Mouse (Mus musculus): ENCODE results near the gene Ndufb7.
"Not testable (repeated sequence)": the region's sequence is repeated elsewhere in the genome, so short reads cannot be mapped to it uniquely, and the experiment has no call there.

Gene Ndufb7

DNA sequence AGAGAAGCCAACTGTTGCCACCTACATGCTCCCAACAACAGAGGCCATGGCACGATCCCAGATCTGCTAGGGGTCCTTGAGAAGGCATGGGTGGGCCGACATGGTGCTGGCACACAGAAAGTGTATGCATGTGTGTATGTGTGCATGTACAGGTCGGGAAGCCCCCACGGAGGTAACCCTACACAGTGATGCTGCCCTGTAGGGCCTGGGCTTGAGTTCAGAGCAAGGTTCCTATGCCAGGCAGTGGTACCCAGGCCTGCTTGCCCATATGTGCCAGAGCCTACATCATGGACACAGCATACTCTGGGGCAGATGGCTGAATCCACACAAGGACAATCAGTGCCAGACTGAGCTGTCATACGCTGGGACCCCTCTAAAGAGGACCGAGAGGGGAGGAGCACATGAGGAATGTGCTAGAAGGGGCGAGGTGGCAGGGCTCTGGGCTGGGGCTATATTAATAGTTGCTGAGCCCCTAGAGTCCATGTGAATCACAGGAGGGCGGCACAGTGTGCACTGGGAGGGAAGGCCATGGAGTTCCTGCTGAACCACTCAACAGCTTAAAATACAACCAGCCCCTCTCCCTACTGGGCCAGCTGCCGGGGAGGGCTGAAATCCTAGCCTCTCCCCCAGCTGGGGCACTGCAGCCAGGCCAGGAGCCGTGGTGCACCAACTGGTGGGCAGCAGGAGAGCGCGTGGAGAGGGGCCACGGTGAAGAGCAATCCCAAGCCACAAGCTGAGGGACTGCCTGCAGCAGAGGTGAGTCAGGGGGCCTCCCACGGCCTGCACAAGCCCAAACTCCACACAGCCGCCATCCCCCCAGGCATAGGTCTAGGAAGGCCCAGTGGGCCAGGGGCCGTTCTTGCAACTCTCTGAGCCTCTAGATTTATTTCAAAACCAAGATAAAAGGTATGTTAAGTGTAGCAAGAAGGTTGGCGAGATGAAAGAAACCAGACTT lies 9.4 kb downstream of the Ndufb7 start:
- DNase-seq (ENCODE audit: extremely low read depth, insufficient read length, low spot score), result no peak

DNA sequence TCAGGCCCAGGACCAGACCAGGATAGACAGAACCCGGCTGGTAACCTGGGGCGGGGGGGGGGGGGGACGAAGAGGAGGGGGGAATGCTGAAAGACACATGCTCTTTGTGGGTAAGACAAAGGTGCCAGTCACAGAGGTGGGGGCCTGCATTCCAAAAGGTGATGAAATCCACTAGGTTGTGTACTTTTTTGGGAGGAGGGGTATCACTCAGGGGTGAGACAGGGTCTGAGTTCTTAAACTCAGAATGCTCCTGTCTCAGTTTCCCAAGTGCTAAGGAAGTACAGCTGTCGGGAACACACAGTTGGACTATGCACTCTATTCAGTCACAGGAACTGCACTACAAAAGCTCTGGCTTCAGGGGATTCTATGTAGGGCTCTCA lies 10.0 kb downstream of the Ndufb7 start:
- no peak for DNase-seq (ENCODE audit: extremely low read depth, insufficient read length, low spot score)

DNA sequence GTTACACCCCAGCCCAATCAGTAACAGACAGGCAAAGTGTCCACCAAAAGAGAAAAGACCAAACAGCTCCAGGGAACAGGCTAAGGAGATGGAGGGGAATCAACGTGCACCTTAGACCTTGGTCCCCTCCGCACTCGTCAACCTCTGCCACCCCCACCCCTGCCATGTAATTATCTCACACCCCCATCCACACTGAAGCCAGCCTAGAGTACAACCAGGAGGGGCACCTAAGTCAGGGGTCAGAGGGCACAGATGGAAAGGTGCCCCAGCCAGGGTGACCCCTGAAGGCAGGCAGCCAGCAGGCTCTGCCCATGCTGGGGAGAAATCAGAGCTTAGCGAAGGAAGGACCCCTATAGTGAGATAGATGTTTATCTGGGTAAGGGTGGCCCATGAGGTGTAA lies 10.4 kb downstream of the Ndufb7 start:
- no peak for DNase-seq (ENCODE audit: extremely low read depth, insufficient read length, low spot score)

DNA sequence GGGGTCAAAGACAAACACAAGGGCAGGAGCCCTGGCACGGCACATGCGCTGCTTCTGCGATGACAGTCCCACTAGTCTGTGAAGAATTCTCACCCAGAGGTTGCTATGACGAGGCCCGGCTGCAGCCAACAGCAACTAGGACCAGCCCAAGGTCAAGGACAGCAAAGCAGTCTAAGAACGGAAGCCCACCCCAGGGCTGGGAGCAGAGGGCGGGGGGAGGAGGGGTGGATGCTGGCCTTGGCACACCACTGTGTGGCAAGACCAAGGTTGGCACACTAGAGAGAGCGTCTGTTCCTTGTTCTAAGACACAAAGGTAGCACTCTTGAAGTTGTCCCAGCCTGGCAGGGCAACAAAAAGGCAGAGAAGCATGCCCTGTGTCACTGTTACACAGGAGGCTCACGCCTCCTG lies 10.9 kb downstream of the Ndufb7 start:
- no peak for DNase-seq (ENCODE audit: extremely low read depth, insufficient read length, low spot score)

DNA sequence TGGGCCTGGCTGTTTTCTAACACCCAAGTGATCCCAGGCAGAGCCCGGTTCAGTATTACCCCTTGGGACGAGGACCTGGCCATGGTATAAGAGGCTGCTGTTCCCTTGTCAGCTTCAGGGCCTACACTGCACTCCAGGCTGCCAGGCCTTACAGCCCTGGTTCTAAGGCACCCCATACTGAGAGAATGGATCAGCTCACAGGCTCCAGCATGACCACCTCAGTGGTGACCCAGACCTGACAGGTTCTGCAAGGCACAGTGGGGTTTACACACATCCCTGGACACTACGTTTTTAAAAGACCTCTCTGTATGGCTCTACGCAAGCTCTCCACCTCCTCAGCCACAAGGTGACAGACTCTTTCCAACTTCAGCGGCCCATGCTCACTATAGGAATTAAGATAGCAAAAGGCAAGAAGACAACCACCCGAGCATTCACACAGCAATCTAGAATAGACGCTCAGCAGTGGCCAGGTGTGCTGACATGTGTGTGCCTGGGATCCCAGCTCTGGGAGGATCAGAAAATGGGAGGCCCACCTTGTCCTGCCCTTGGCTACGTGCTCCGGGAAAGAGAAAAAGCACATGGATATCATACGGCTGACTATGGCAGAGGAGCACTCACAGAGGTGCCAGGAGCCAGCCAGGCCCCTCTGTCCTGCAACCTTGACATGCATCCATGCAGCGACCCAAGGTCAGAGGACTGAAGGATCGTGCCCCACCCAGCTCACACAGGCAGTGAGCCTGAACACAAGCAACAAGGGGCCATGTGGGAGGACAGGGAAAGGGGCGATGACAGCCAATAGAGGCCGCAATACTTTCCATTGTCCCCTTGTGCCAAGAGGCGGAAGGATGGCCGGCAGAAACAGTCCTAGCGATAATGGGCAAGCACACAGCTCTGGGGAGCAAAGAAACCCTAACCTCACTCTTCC lies 11.9 kb downstream of the Ndufb7 start:
- DNase-seq (ENCODE audit: extremely low read depth, insufficient read length, low spot score), result no peak

DNA sequence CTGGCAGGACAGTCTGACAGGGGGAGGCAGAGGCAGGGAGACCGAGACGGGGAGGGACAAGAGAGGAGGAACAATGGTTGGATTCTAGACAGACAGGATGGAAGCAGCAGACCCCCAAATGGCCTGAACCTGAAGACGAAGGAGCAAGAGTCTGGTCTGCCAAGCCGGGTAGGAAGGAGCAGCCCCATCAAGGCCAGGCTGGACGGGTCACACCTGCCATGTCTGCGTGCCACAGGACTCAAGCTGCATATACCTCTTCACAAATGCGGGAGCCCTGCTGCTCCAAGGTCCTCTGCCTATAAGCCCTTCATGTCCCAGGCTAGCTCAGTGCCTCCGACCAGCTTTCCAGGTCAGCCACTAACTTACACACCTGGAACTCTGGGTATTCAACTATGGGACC lies 13.2 kb downstream of the Ndufb7 start:
- no peak for DNase-seq (ENCODE audit: extremely low read depth, insufficient read length, low spot score)

GRCm38 (mm10) chr8:83580826-83581225 lies 14.4 kb downstream of the Ndufb7 start:
- DNase-seq (ENCODE audit: extremely low read depth, insufficient read length, low spot score), result no peak

GRCm38 (mm10) chr8:83582226-83582625 lies 15.8 kb downstream of the Ndufb7 start:
- DNase-seq (ENCODE audit: extremely low read depth, insufficient read length, low spot score), result no peak

DNA sequence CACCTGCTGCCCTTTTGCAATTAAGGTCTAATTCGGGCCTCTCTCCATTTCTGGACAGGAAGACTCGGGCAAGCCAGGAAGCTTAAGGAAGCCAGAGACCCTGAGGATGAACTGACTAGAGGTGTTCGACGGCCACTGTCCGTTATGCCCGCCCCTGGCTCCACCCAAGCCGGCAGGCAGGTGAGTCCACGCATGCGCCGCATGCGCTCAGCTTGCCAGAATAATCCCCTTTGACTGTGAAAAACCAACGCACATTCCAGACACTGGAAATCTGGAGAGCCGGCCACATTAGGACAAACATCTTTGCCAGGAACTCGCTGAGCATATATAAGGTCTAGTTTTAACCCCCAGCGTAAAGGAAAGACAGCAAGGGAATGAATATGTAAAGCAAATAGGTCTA lies 16.8 kb downstream of the Ndufb7 start:
- no peak for DNase-seq (ENCODE audit: extremely low read depth, insufficient read length, low spot score)

- no peak for DNase-seq (ENCODE audit: extremely low read depth, insufficient read length, low spot score)
Measured at GRCm38 (mm10) chr8:83584771-83585170, 18.3 kb downstream of the Ndufb7 start.

DNA sequence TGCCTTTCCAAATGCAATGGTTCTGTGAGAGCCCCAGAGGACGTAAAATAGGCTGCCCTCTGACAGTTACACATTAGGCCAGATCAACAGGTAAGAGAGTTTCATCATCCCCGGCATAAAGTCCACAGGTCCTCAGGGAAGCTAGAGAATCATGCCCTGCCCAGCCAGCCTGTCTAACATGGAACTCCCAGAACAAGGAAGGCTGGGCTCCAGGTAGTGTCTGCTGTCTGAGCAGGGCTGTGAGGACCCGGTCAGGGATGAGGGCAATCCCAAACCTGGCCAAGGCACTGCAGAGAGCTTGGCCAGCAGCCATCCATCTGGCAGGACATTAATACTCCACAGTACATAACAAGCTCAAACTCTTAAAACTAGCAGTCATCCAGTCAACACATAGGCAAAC lies 18.9 kb downstream of the Ndufb7 start:
- no peak for DNase-seq (ENCODE audit: extremely low read depth, insufficient read length, low spot score)

DNA sequence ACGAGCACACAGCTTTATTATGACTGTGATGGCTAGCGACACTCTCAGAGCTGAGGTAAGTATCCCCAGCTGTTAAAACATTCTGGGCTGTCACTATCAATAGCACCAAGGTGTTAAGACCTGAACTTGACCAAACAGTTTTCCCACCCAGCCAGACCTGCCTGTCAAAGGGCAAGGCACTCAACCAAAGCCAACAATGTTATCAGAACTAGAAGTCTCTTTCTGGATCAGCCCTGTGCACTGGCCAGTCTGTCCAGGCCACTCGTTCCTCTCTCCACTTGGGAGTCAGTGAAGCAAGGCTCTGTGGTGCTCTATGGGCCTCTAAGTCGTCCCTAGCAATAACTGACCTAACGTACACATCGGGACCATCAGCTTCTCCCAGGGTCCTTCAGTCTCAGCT lies 21.2 kb downstream of the Ndufb7 start:
- DNase-seq (ENCODE audit: extremely low read depth, insufficient read length, low spot score), result no peak

- DNase-seq (ENCODE audit: extremely low read depth, insufficient read length, low spot score), result no peak
Measured at GRCm38 (mm10) chr8:83588886-83589285, 22.4 kb downstream of the Ndufb7 start.

GRCm38 (mm10) chr8:83590488-83591023 lies 24.1 kb downstream of the Ndufb7 start:
- DNase-seq (ENCODE audit: extremely low read depth, insufficient read length, low spot score), result no peak

GRCm38 (mm10) chr8:83592682-83593081 lies 26.2 kb downstream of the Ndufb7 start:
- no peak for DNase-seq (ENCODE audit: extremely low read depth, insufficient read length, low spot score)

DNA sequence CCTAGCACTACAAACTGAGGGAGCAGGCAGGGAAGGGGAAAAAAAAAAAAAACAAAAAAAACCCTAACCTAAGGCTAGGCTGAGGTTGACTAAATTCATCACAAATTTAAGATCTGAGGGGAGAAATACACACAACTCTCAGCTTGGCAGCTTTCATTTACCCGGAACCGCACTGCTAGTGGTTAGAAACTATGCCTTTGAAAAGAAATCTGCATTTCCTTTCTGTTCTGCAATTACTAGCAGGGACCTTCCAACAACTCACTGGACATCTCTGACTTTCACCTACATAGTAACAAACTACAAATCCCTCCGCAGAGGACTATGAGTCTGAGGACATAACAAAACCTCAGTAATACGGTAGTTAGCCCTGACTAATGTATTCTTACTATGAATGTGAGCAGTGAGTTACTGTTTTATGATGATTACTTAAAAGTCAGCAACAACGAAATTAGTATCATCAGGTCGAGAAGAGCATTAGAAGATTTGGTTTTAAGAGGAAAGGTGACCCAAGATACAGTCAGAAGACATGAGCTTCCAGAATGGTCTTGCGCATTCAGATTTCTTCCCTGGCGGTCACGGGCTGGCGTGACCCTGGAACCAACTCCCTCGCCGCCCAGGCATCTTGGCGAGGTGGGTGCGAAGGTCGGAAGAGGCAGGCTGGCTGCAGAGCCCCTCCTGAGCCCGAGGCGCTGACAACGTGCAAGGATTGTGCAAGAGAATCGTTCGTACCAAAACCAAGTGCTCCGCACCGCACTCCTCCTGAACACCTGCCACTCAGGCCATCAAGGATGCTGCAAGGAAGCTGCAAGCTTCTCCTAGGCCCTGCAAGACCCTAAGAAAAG lies 27.1 kb downstream of the Ndufb7 start:
- DNase-seq (ENCODE audit: extremely low read depth, insufficient read length, low spot score), result no peak

DNA sequence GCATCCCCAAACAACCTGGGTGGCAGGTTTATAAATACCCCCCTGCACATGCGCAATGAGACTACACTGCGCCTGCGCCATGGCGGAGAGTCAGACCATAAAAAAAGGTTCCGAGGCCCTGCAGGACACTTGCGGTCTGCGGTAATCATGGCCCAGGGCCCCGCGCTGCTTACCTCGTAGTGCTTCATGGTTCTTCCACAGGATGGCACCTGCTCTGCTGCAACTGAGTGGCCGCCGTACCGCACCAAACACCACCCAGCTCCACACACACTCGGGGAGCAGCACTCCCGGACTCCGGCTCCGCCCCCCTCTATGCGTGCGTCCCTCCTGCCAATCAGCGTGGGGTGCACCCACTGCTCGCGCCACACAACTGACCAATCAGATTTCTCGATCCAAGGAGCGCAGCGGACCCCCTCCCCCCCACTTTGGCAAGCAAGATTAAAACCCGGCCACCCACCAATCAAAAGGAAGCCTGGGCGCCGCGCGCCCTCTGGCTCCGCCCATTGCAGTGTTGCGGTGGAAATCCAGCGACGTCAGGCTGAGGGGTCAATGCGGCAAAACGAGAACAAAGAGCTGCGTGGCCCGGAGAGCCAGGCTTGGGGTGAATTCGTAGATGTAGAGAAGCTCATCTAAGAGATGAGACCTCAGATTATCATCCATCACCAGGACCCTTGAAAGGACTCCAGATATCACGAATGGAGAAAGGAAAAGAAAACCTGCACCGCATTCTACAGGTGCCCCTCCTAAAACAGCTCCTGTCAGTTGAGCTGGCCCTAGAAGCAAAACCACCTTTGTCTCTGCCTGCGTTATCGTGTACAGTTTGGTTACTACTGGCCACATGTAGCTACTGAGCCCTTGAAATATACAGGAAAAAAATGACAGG lies 27.9 kb downstream of the Ndufb7 start:
- DNase-seq (ENCODE audit: extremely low read depth, insufficient read length, low spot score), result peak; percentile 96

- DNase-seq (ENCODE audit: extremely low read depth, insufficient read length, low spot score), result not testable (repeated sequence)
Measured at GRCm38 (mm10) chr8:83595050-83595345, 28.5 kb downstream of the Ndufb7 start.

GRCm38 (mm10) chr8:83596369-83596768 lies 29.9 kb downstream of the Ndufb7 start:
- no peak for DNase-seq (ENCODE audit: extremely low read depth, insufficient read length, low spot score)

DNA sequence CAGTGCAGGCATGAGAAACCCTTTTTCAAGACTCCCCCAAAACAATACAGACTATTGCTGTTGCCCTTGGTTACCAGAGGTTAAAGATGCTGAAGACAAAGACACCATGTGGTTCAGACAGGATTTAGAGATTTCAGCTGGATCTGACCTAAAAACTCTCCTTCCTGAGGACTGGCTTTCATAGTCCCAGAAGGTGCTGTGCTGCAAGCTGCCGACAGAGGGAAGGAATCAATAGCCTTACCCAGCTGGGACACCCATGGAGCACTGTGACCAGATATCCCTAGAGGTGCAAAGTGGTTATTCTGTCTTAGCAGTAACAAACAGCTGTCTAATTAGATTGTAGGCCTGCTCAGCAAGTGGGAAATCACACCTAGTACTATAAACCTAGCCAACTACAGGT lies 31.7 kb downstream of the Ndufb7 start:
- no peak for DNase-seq (ENCODE audit: extremely low read depth, insufficient read length, low spot score)
